Mouse (Mus musculus) regulatory T cell (primary cell): Measurements from ENCODE around the gene Nup210.
"Not testable (repeated sequence)": the region's sequence is repeated elsewhere in the genome, so short reads cannot be mapped to it uniquely, and the experiment has no call there.

Experiments
- in situ Hi-C: fragments of 300-600 bp; cut with MboI, MseI; formaldehyde crosslinking; loops from one replicate; pipeline ENCODE4 v1.15.1; 2025; ENCODE audit warnings: high pct_unique_total_duplicates

Gene Nup210

GRCm38 (mm10) chr6:91139846-91140245 lies 23.2 kb upstream of the Nup210 start:
- in situ Hi-C loops, result loop anchor here (5.0 kb wide), 1 partner anchor 43 kb away; no protein-coding TSS in a partner anchor

- in situ Hi-C loops, result no loop called here
Observed at GRCm38 (mm10) chr6:91137343-91137956, 20.8 kb upstream of the Nup210 start.

- in situ Hi-C loops, result no loop called here
Observed at GRCm38 (mm10) chr6:91130856-91131255, 14.2 kb upstream of the Nup210 start.

GRCm38 (mm10) chr6:91128996-91129395 lies 12.4 kb upstream of the Nup210 start:
- in situ Hi-C loops, result no loop called here

- in situ Hi-C loops, result no loop called here
Observed at GRCm38 (mm10) chr6:91125228-91125585, 8.6 kb upstream of the Nup210 start.

- in situ Hi-C loops, result no loop called here
Observed at GRCm38 (mm10) chr6:91124286-91125227, 7.9 kb upstream of the Nup210 start.

GRCm38 (mm10) chr6:91123453-91123852 lies 6.8 kb upstream of the Nup210 start:
- in situ Hi-C loops, result no loop called here

- in situ Hi-C loops, result not testable (repeated sequence)
Observed at GRCm38 (mm10) chr6:91121089-91121488, 4.5 kb upstream of the Nup210 start.

- in situ Hi-C loops, result no loop called here
Observed at GRCm38 (mm10) chr6:91120206-91120605, 3.6 kb upstream of the Nup210 start.

- in situ Hi-C loops, result no loop called here
Observed at GRCm38 (mm10) chr6:91118526-91118925, 1.9 kb upstream of the Nup210 start.

- in situ Hi-C loops, result no loop called here
Observed at GRCm38 (mm10) chr6:91117149-91117548, 520 bp upstream of the Nup210 start.

GRCm38 (mm10) chr6:91115863-91116243 lies 776 bp downstream of the Nup210 start:
- in situ Hi-C loops, result no loop called here

- in situ Hi-C loops, result no loop called here
Observed at GRCm38 (mm10) chr6:91115158-91115557, 1.5 kb downstream of the Nup210 start.

- in situ Hi-C loops, result no loop called here
Observed at GRCm38 (mm10) chr6:91114716-91115115, 1.9 kb downstream of the Nup210 start.

GRCm38 (mm10) chr6:91111954-91112252 lies 4.7 kb downstream of the Nup210 start:
- in situ Hi-C loops, result no loop called here

- in situ Hi-C loops, result no loop called here
Observed at GRCm38 (mm10) chr6:91111141-91111953, 5.3 kb downstream of the Nup210 start.

- in situ Hi-C loops, result no loop called here
Observed at GRCm38 (mm10) chr6:91110323-91111020, 6.2 kb downstream of the Nup210 start.

GRCm38 (mm10) chr6:91109489-91109888 lies 7.1 kb downstream of the Nup210 start:
- in situ Hi-C loops, result no loop called here

GRCm38 (mm10) chr6:91108917-91109450 lies 7.6 kb downstream of the Nup210 start:
- in situ Hi-C loops, result no loop called here

- in situ Hi-C loops, result no loop called here
Observed at GRCm38 (mm10) chr6:91108301-91108916, 8.2 kb downstream of the Nup210 start.
